Mouse (Mus musculus) lung, adult 18-20 months (tissue): ENCODE data around the gene 2310030G06Rik.

Experiments
- DNase-seq, 2 experiments: peaks; one replicate each; pipeline ENCODE4 v3.0.0; 2022; ENCODE audit warnings: mixed read lengths in 2 of 2

2310030G06Rik gene

GRCm38 (mm10) chr9:50742261-50742660, 4.1 kb downstream of the 2310030G06Rik start:
- no peak for DNase-seq

GRCm38 (mm10) chr9:50740867-50741784, 5.2 kb downstream of the 2310030G06Rik start:
- no peak for DNase-seq

GRCm38 (mm10) chr9:50738914-50739870, 7.1 kb downstream of the 2310030G06Rik start, which contains the start of gene Dixdc1:
Gene Dixdc1 (minus strand): TSS chr9:50739517.
- peak; percentile 95 for DNase-seq

GRCm38 (mm10) chr9:50734989-50735388, 11.3 kb downstream of the 2310030G06Rik start:
- peak; percentile 57 to 62 for DNase-seq

GRCm38 (mm10) chr9:50732560-50732959, 13.8 kb downstream of the 2310030G06Rik start:
- no peak for DNase-seq

DNA sequence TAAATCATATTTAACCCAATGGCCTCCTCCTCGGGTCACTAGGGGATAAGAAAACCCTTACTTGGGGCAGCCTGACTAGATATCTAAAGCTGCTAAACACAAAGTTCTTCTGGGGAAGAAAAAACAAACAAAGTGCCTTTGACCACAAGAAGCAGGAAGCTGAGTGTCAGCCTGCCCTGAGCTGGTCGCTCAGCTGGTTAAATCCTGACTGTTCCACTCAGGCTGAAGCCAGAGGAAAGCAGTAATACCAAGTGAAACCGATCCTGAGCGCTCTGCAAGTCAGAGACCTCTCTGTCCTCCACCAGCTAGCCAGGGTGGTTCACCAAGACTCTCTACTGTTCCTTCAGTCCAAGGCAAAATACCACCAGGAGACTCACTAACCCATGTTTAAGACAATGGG, 16.7 kb downstream of the 2310030G06Rik start:
- DNase-seq: no peak

DNA sequence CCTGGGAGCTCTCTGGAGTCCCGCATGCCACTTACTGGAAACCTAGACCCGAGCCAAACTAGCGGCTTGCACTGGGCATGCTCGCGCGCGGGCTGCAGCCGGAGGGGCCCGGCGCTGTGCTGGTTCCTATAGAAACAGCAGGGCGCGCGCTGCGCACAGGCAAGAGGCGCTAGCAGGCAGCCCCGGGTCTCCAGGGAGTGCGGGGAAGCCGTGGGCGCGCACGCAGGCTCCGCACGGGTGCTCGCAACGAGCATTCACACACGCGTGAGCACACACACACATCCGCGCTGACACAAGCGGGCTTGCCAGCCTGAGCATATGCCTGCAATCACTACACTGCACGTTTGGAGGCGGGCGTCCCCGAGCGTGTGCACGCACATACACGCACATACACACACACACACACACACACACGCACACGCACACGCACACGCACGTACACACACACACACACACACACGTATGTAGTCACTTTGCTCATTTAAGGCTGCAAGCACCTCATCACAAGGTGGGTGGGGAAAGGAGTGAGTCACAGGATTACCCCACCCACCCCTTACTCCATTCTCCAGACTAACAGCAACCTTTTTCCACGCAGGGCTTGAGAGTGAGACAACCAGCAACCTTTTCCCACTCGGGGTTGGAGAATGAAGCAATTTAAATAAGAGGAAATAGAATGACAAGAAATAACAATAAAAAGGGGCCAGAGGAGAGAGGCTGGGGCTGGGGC, 18.2 kb downstream of the 2310030G06Rik start:
- peak in 1 of 2 experiments; percentile 62 for DNase-seq

DNA sequence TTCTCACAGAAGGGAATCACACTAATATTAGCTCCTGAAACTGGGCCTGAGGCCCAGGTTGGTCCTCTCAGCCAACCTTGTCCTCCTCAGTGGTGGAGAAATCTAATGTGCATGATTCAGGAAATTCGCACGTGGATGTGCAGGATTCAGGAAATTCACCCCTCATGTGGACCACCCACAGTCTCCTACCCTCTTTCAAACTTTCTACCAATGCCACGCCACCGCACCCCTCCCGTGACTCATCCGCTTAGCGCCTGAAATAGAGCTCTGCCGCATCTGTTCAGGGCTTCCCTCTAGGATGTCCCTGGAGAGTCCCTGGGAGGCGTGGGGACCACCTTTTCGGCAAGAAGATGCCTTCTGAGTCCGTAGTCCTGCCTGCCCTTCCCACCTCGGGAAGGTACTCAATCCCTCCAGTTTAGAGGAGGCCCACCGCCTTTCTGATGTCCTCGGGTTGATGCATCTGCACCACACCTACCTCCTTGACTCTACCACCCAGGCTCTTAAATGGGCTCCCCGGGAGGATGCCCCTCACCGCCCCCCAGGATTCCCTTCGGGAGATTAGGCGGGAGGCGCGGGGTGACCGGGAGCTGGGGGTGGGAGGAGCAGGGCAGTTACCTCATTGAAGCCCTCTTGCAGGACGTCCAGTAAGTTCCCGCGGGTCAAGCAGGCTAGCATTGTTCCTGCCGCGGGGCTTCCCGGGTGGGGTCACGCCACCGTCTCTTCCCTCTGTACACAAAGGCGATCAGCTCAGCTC, 19.0 kb downstream of the 2310030G06Rik start:
- DNase-seq: no peak

- DNase-seq: no peak
Observed at GRCm38 (mm10) chr9:50725921-50726590, 20.3 kb downstream of the 2310030G06Rik start.

- no peak for DNase-seq
Observed at GRCm38 (mm10) chr9:50724661-50725330, 21.5 kb downstream of the 2310030G06Rik start.

- no peak for DNase-seq
Observed at GRCm38 (mm10) chr9:50724147-50724546, 22.2 kb downstream of the 2310030G06Rik start.

- DNase-seq: peak; percentile 78 to 87
Observed at GRCm38 (mm10) chr9:50723406-50723805, 22.9 kb downstream of the 2310030G06Rik start.

DNA sequence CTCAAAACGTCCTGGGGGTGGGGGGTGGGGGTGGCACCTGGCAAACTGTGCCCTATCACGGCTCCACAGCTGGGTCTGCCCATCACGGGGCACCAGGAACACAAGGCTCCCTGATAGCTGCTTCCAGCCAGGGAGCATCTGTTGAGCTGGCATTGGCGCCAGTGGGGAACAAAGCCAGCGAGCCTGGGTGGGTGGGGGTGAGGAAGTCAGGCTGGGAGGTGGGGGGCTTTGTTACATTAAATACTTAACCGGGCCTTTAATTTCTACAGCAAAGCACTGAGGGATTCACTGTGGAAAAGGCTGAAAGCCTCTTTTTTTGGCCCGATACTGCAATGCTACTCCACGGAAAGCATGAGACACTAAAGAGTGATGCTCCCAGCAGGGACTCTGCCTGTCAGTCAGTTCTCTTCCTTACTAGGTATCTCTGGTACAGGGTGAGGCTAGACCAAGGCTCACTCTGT, 23.9 kb downstream of the 2310030G06Rik start:
- no peak for DNase-seq

DNA sequence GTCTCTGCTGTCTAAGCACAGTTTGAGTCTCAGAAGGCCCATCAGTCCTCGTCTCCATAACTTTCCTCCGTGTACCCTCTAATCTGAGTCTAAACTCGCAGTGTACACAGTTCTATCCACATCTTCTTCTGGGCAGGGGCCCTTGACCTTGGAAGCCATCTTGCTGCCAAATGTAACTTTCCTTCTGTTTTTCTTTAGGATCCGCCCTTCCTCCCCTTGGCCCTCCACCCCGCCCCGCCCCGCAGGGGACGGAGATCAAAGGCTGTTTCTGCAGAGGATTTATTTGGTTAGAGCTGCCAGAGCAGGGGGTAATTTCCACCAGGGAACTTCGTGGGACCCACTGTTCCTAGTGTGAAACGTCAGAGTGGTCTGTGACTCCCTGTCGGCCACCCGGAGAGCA, 25.3 kb downstream of the 2310030G06Rik start:
- DNase-seq: no peak

GRCm38 (mm10) chr9:50718878-50719277, 27.5 kb downstream of the 2310030G06Rik start:
- DNase-seq: no peak

GRCm38 (mm10) chr9:50714188-50714587, 32.1 kb downstream of the 2310030G06Rik start:
- no peak for DNase-seq

GRCm38 (mm10) chr9:50711337-50711736, 35.0 kb downstream of the 2310030G06Rik start:
- DNase-seq: no peak

DNA sequence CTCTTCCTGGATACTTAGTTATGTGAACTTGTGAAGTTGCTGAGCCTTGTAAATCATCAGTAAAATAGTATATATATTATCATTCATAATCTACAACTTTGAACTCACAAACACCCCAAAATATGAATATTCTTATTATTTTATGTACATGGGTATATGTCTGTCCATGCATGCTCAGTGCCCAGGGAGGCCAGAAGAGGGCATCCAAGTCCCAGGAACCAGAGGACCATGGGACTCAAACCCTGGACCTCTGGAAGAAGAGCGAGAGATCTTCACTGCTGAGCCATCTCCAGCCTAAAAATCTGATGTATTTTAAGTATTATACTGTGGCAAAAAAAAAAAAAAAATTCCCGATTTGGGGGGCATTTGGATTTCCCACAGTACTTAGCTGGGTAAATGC, 37.2 kb downstream of the 2310030G06Rik start:
- DNase-seq: peak; percentile 27 to 41

DNA sequence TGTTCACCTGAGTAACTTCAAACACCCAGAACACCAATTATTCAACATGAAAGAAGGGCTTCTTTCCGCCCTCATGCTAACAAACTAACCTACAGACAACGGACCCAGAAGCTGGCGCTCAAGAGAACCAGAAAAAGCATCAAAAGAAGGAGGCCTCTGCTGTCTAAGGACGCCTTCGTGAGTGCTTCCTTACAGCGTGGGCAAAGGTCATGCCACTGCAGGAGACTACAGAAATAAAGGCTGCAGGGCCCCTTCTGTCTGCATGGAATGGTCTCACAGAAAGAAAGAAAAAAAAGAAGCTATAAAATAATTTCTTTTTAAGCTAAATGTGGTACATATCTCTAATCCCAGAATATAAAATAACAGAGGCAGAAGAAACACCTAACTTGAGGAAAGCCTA, 41.4 kb downstream of the 2310030G06Rik start:
- DNase-seq: no peak

DNA sequence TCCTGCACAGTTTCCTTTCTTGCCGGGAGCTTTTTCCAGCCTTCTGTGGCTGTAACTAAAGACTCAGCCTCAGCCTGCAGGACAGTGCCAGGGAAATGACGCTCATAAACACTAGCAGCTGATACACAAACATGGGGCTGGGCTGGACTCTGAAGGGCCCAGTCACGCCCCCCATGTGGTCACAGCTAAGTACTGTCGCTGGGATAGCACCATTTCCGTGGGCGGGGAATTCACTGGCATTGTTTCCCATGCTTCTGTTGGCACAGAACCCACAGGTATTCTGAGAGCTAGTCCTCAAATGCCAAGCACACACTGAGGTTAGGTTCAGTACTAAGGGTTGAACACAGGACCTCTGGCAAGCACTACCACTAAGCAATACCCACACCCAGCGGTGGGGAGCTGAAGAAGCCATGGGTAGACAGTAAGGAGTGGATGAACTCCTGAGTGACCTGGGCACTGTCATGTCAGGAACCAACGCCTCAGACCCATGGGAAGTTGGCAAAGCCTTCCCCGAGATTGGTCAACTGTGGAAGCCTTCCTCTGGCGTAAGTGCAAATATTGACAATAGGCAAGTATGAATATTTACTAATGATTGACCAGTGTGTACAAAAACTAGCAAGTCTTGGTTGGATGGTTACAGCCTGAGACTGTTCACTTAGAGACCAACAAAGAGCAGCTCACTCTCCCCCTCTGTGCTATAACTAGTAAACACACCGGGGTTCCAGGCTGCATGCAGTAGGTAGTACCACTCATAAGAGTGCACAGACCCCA, 45.2 kb downstream of the 2310030G06Rik start:
- peak; percentile 91 to 95 for DNase-seq
